Mouse (Mus musculus): ENCODE data around the gene Gcgr.

- TF ChIP-seq POLR2A (IDR thresholded peaks at IDR 0.05; ENCODE audit: control insufficient read depth, low read depth, low read length) (no peak), CTCF (IDR thresholded peaks at IDR 0.05; ENCODE audit: control insufficient read depth, insufficient read depth, insufficient replicate concordance, low read depth, low read length) (no peak)
These were observed 9.0 kb downstream of the Gcgr start for GRCm38 (mm10) chr11:120539285-120540014.
